Mouse (Mus musculus): ENCODE data around the gene Grap.

Gene Grap

GRCm38 (mm10) chr11:61658360-61658922 lies 5.4 kb downstream of the Grap start:
- no peak for DNase-seq (ENCODE audit: low read depth)

GRCm38 (mm10) chr11:61659011-61659858 lies 6.2 kb downstream of the Grap start:
- no peak for DNase-seq (ENCODE audit: low read depth)

- no peak for DNase-seq (ENCODE audit: low read depth)
Measured at GRCm38 (mm10) chr11:61660001-61660400, 6.9 kb downstream of the Grap start.

GRCm38 (mm10) chr11:61660806-61661392 lies 7.8 kb downstream of the Grap start:
- no peak for DNase-seq (ENCODE audit: low read depth)

- no peak for DNase-seq (ENCODE audit: low read depth)
Measured at GRCm38 (mm10) chr11:61662189-61662588, 9.1 kb downstream of the Grap start.

- no peak for DNase-seq (ENCODE audit: low read depth)
Measured at GRCm38 (mm10) chr11:61665401-61665800, 12.3 kb downstream of the Grap start.

- peak; percentile 75 for DNase-seq (ENCODE audit: low read depth)
Measured at GRCm38 (mm10) chr11:61665991-61666799, 13.1 kb downstream of the Grap start.

GRCm38 (mm10) chr11:61667248-61667647 lies 14.2 kb downstream of the Grap start:
- DNase-seq (ENCODE audit: low read depth): no peak

- no peak for DNase-seq (ENCODE audit: low read depth)
Measured at GRCm38 (mm10) chr11:61667782-61668181, 14.7 kb downstream of the Grap start.

GRCm38 (mm10) chr11:61669492-61670490 lies 16.7 kb downstream of the Grap start:
- DNase-seq (ENCODE audit: low read depth): no peak

GRCm38 (mm10) chr11:61671781-61672383 lies 18.8 kb downstream of the Grap start:
- DNase-seq (ENCODE audit: low read depth): no peak

- DNase-seq (ENCODE audit: low read depth): no peak
Measured at GRCm38 (mm10) chr11:61673686-61674085, 20.6 kb downstream of the Grap start.

GRCm38 (mm10) chr11:61674151-61674838 lies 21.2 kb downstream of the Grap start:
- DNase-seq (ENCODE audit: low read depth): no peak

GRCm38 (mm10) chr11:61674839-61675159 lies 21.7 kb downstream of the Grap start:
- DNase-seq (ENCODE audit: low read depth): peak; percentile 18

GRCm38 (mm10) chr11:61675332-61675731 lies 22.3 kb downstream of the Grap start:
- DNase-seq (ENCODE audit: low read depth): no peak

GRCm38 (mm10) chr11:61676216-61676854 lies 23.3 kb downstream of the Grap start:
- no peak for DNase-seq (ENCODE audit: low read depth)

GRCm38 (mm10) chr11:61677709-61678108 lies 24.6 kb downstream of the Grap start:
- no peak for DNase-seq (ENCODE audit: low read depth)

GRCm38 (mm10) chr11:61679091-61679866 lies 26.2 kb downstream of the Grap start:
- DNase-seq (ENCODE audit: low read depth): no peak
